Mouse (Mus musculus) central nervous system, embryonic 11.5 days (tissue): ENCODE measurements around the gene Ptma. TPM values are rescaled to one million over a fixed set of nuclear protein-coding genes. Genes with fewer than 3 reads are reported as not detected.

Experiments
- polyA plus RNA-seq: library from polyadenylated mRNA; depleted of rRNA; stranded (reverse); fragments of >200 nt; gene quantifications from 2 replicates; pipeline ENCODE4 v1.2.3, GENCODE M21; 2012; rRNA removed

Ptma gene
- 4,745 and 9,351 TPM in 2 replicates for polyA plus RNA-seq

GRCm38 (mm10) chr1:86526116-86526788, at the start of gene Ptma:
Gene Ptma, plus strand, starts transcription at chr1:86526726.

Other genes starting within 250 kb of the Ptma start
- 2.2 and 3.6 TPM in 2 replicates for gene B3gnt7, start 223.9 kb upstream of the Ptma start, polyA plus RNA-seq
- 382 and 1,606 TPM in 2 replicates for gene Ncl, start 167.3 kb upstream of the Ptma start, polyA plus RNA-seq
- 0.16 TPM in 1 of 2 replicates, not detected in the other for gene Nmur1, start 100.5 kb upstream of the Ptma start, polyA plus RNA-seq
- 0.04 TPM in 1 of 2 replicates, not detected in the other for gene Tex44, start 100.4 kb upstream of the Ptma start, polyA plus RNA-seq
- gene Pde6d, start 55.9 kb downstream of the Ptma start, polyA plus RNA-seq, result 55.6 and 63.1 TPM in 2 replicates
- 51.9 and 65.0 TPM in 2 replicates for gene Cops7b, start 56.2 kb downstream of the Ptma start, polyA plus RNA-seq
- 0.29 and 1.7 TPM in 2 replicates for gene Nppc, start 143.8 kb downstream of the Ptma start, polyA plus RNA-seq
- 24.6 and 27.3 TPM in 2 replicates for gene Dis3l2, start 177.1 kb downstream of the Ptma start, polyA plus RNA-seq